Mouse (Mus musculus): ENCODE measurements around the gene Tnfrsf8. TPM values are rescaled to one million over a fixed set of nuclear protein-coding genes. Genes with fewer than 3 reads are reported as not detected.
"Not testable (repeated sequence)": the region's sequence is repeated elsewhere in the genome, so short reads cannot be mapped to it uniquely, and the experiment has no call there.

The Tnfrsf8 gene
- polyA plus RNA-seq, 1 experiment from 2014 or later: not detected

GRCm38 (mm10) chr4:145316708-145317107 is 1.7 kb upstream of the Tnfrsf8 start:
- Histone ChIP-seq H3K4me2 (ENCODE audit: low read length) (no peak overlapping the region), H3K9me3 (ENCODE audit: control insufficient read depth, low read length) (no peaks in the 10 kb centered on the region), H3K9ac (ENCODE audit: low read length) (no peak overlapping the region), H3K36me3 (ENCODE audit: control insufficient read depth, insufficient read depth, low read length) (no peaks in the 10 kb centered on the region), H3K4me1 (replicated peaks; ENCODE audit: control insufficient read depth, insufficient read depth, low read length) (no peaks in the 10 kb centered on the region), H3K4me3 (ENCODE audit: low read depth, low read length) (no peak overlapping the region), H3K27me3 (replicated peaks; ENCODE audit: control insufficient read depth, insufficient read depth, low read length) (peaks cover 27% of the 10 kb centered on the region), H3K27ac (ENCODE audit: low read depth) (no peak overlapping the region)
- WGBS: 78% methylated on average over 5 of the region's 5 CpGs
- no peak for DNase-seq (ENCODE audit: low spot score)
- no peak for ATAC-seq (replicated peaks; ENCODE audit: low FRiP score, low TSS enrichment, low read depth)

- Histone ChIP-seq H3K36me3 (ENCODE audit: control insufficient read depth, insufficient read depth, low read length) (no peaks in the 10 kb centered on the region), H3K9ac (ENCODE audit: low read length) (no peak overlapping the region), H3K4me2 (ENCODE audit: low read length) (no peak overlapping the region), H3K9me3 (ENCODE audit: control insufficient read depth, low read length) (no peaks in the 10 kb centered on the region), H3K27ac (ENCODE audit: low read depth) (no peak overlapping the region), H3K4me1 (replicated peaks; ENCODE audit: control insufficient read depth, insufficient read depth, low read length) (no peaks in the 10 kb centered on the region), H3K4me3 (ENCODE audit: low read depth, low read length) (no peak overlapping the region), H3K27me3 (replicated peaks; ENCODE audit: control insufficient read depth, insufficient read depth, low read length) (peaks cover 27% of the 10 kb centered on the region)
- DNase-seq (ENCODE audit: low spot score) (no peak), ATAC-seq (replicated peaks; ENCODE audit: low FRiP score, low TSS enrichment, low read depth) (no peak)
- WGBS: 84% methylated on average over 4 of the region's 4 CpGs
These were observed 998 bp downstream of the Tnfrsf8 start for GRCm38 (mm10) chr4:145313966-145314365.

GRCm38 (mm10) chr4:145313256-145313655 is 1.7 kb downstream of the Tnfrsf8 start:
- 82% methylated on average over 3 of the region's 3 CpGs for WGBS

GRCm38 (mm10) chr4:145312530-145312929 is 2.4 kb downstream of the Tnfrsf8 start:
- Histone ChIP-seq H3K4me1 (replicated peaks; ENCODE audit: control insufficient read depth, insufficient read depth, low read length) (no peaks in the 10 kb centered on the region), H3K4me2 (ENCODE audit: low read length) (no peak overlapping the region), H3K27ac (ENCODE audit: low read depth) (no peak overlapping the region), H3K27me3 (replicated peaks; ENCODE audit: control insufficient read depth, insufficient read depth, low read length) (peaks cover 27% of the 10 kb centered on the region), H3K9me3 (ENCODE audit: control insufficient read depth, low read length) (no peaks in the 10 kb centered on the region), H3K4me3 (ENCODE audit: low read depth, low read length) (no peak overlapping the region), H3K36me3 (ENCODE audit: control insufficient read depth, insufficient read depth, low read length) (no peaks in the 10 kb centered on the region), H3K9ac (ENCODE audit: low read length) (no peak overlapping the region)
- whole genome bisulfite sequencing: 75% methylated on average over 7 of the region's 7 CpGs
- DNase-seq (ENCODE audit: low spot score): no peak
- no peak for ATAC-seq (replicated peaks; ENCODE audit: low FRiP score, low TSS enrichment, low read depth)

More at GRCm38 (mm10) chr4:145313256-145313655, 1.7 kb downstream of the Tnfrsf8 start:
- DNase-seq (ENCODE audit: low spot score) (no peak), ATAC-seq (replicated peaks; ENCODE audit: low FRiP score, low TSS enrichment, low read depth) (no peak)
- no peak overlapping the region for H3K27ac ChIP-seq (ENCODE audit: low read depth)
- peaks cover 27% of the 10 kb centered on the region for H3K27me3 ChIP-seq (replicated peaks; ENCODE audit: control insufficient read depth, insufficient read depth, low read length)
- H3K36me3 ChIP-seq (ENCODE audit: control insufficient read depth, insufficient read depth, low read length): no peaks in the 10 kb centered on the region
- no peak overlapping the region for H3K4me3 ChIP-seq (ENCODE audit: low read depth, low read length)
- no peaks in the 10 kb centered on the region for H3K4me1 ChIP-seq (replicated peaks; ENCODE audit: control insufficient read depth, insufficient read depth, low read length)
- H3K9ac ChIP-seq (ENCODE audit: low read length): no peak overlapping the region
- H3K9me3 ChIP-seq (ENCODE audit: control insufficient read depth, low read length): no peaks in the 10 kb centered on the region
- no peak overlapping the region for H3K4me2 ChIP-seq (ENCODE audit: low read length)

- ATAC-seq (replicated peaks; ENCODE audit: low FRiP score, low TSS enrichment, low read depth): no peak
- no peaks in the 10 kb centered on the region for H3K36me3 ChIP-seq (ENCODE audit: control insufficient read depth, insufficient read depth, low read length)
- no peaks in the 10 kb centered on the region for H3K4me1 ChIP-seq (replicated peaks; ENCODE audit: control insufficient read depth, insufficient read depth, low read length)
- no peak overlapping the region for H3K9ac ChIP-seq (ENCODE audit: low read length)
- no peak overlapping the region for H3K4me2 ChIP-seq (ENCODE audit: low read length)
- DNase-seq (ENCODE audit: low spot score): no peak
- peaks cover 20% of the 10 kb centered on the region for H3K27me3 ChIP-seq (replicated peaks; ENCODE audit: control insufficient read depth, insufficient read depth, low read length)
- H3K4me3 ChIP-seq (ENCODE audit: low read depth, low read length): no peak overlapping the region
- H3K9me3 ChIP-seq (ENCODE audit: control insufficient read depth, low read length): no peaks in the 10 kb centered on the region
- 73% methylated on average over 2 of the region's 2 CpGs for WGBS
- no peak overlapping the region for H3K27ac ChIP-seq (ENCODE audit: low read depth)
These were observed 4.1 kb downstream of the Tnfrsf8 start for GRCm38 (mm10) chr4:145310859-145311258.

- 30% methylated on average over 4 of the region's 4 CpGs for WGBS
- DNase-seq (ENCODE audit: low spot score): no peak
- no peaks in the 10 kb centered on the region for H3K36me3 ChIP-seq (ENCODE audit: control insufficient read depth, insufficient read depth, low read length)
- 0 out of 2 replicates have a peak, but pooled peaks have one; percentile 12 for ATAC-seq (replicated peaks; ENCODE audit: low FRiP score, low TSS enrichment, low read depth)
- H3K9ac ChIP-seq (ENCODE audit: low read length): no peak overlapping the region
- no peak overlapping the region for H3K4me2 ChIP-seq (ENCODE audit: low read length)
- no peak overlapping the region for H3K4me3 ChIP-seq (ENCODE audit: low read depth, low read length)
- no peaks in the 10 kb centered on the region for H3K27me3 ChIP-seq (replicated peaks; ENCODE audit: control insufficient read depth, insufficient read depth, low read length)
- H3K4me1 ChIP-seq (replicated peaks; ENCODE audit: control insufficient read depth, insufficient read depth, low read length): no peaks in the 10 kb centered on the region
- H3K9me3 ChIP-seq (ENCODE audit: control insufficient read depth, low read length): no peaks in the 10 kb centered on the region
- H3K27ac ChIP-seq (ENCODE audit: low read depth): no peak overlapping the region
These were observed 8.5 kb downstream of the Tnfrsf8 start for GRCm38 (mm10) chr4:145306422-145306821.

- not testable (repeated sequence) for H3K9me3 ChIP-seq (ENCODE audit: control insufficient read depth, low read length); H3K27me3 ChIP-seq (replicated peaks; ENCODE audit: control insufficient read depth, insufficient read depth, low read length); H3K27ac ChIP-seq (ENCODE audit: low read depth); H3K36me3 ChIP-seq (ENCODE audit: control insufficient read depth, insufficient read depth, low read length); H3K4me1 ChIP-seq (replicated peaks; ENCODE audit: control insufficient read depth, insufficient read depth, low read length); DNase-seq (ENCODE audit: low spot score); ATAC-seq (replicated peaks; ENCODE audit: low FRiP score, low TSS enrichment, low read depth); H3K4me2 ChIP-seq (ENCODE audit: low read length); H3K9ac ChIP-seq (ENCODE audit: low read length); H3K4me3 ChIP-seq (ENCODE audit: low read depth, low read length)
- WGBS: 52% methylated on average over 2 of the region's 2 CpGs
These were observed 9.2 kb downstream of the Tnfrsf8 start for GRCm38 (mm10) chr4:145305661-145306362.

- no peak overlapping the region for H3K4me3 ChIP-seq (ENCODE audit: low read depth, low read length)
- DNase-seq (ENCODE audit: low spot score) (no peak), ATAC-seq (replicated peaks; ENCODE audit: low FRiP score, low TSS enrichment, low read depth) (no peak)
- no peaks in the 10 kb centered on the region for H3K4me1 ChIP-seq (replicated peaks; ENCODE audit: control insufficient read depth, insufficient read depth, low read length)
- no peaks in the 10 kb centered on the region for H3K27me3 ChIP-seq (replicated peaks; ENCODE audit: control insufficient read depth, insufficient read depth, low read length)
- no peak overlapping the region for H3K27ac ChIP-seq (ENCODE audit: low read depth)
- H3K36me3 ChIP-seq (ENCODE audit: control insufficient read depth, insufficient read depth, low read length): no peaks in the 10 kb centered on the region
- H3K9ac ChIP-seq (ENCODE audit: low read length): no peak overlapping the region
- H3K9me3 ChIP-seq (ENCODE audit: control insufficient read depth, low read length): no peaks in the 10 kb centered on the region
- WGBS: 85% methylated on average over 4 of the region's 4 CpGs
- no peak overlapping the region for H3K4me2 ChIP-seq (ENCODE audit: low read length)
These were observed 10.9 kb downstream of the Tnfrsf8 start for GRCm38 (mm10) chr4:145304109-145304508.

- no peak overlapping the region for H3K9ac ChIP-seq (ENCODE audit: low read length)
- no peaks in the 10 kb centered on the region for H3K4me1 ChIP-seq (replicated peaks; ENCODE audit: control insufficient read depth, insufficient read depth, low read length)
- no peak for DNase-seq (ENCODE audit: low spot score)
- no peak overlapping the region for H3K4me3 ChIP-seq (ENCODE audit: low read depth, low read length)
- WGBS: 73% methylated on average over 3 of the region's 3 CpGs
- H3K27me3 ChIP-seq (replicated peaks; ENCODE audit: control insufficient read depth, insufficient read depth, low read length): no peaks in the 10 kb centered on the region
- no peaks in the 10 kb centered on the region for H3K9me3 ChIP-seq (ENCODE audit: control insufficient read depth, low read length)
- H3K27ac ChIP-seq (ENCODE audit: low read depth): no peak overlapping the region
- H3K36me3 ChIP-seq (ENCODE audit: control insufficient read depth, insufficient read depth, low read length): no peaks in the 10 kb centered on the region
- no peak overlapping the region for H3K4me2 ChIP-seq (ENCODE audit: low read length)
- no peak for ATAC-seq (replicated peaks; ENCODE audit: low FRiP score, low TSS enrichment, low read depth)
These were observed 12.9 kb downstream of the Tnfrsf8 start for GRCm38 (mm10) chr4:145302106-145302505.
